Mouse (Mus musculus): ENCODE results near the gene Trpv1. TPM values are rescaled to one million over a fixed set of nuclear protein-coding genes. Genes with fewer than 3 reads are reported as not detected.

Gene Trpv1
- total and polyA plus RNA-seq, 3 experiments, result not detected

- DNase-seq (ENCODE audit: low read depth, low spot score), result no peak
Measured at GRCm38 (mm10) chr11:73242199-73242598, 8.1 kb downstream of the Trpv1 start.

GRCm38 (mm10) chr11:73242777-73243176 lies 8.7 kb downstream of the Trpv1 start:
- Histone ChIP-seq H3K4me1 (ENCODE audit: control insufficient read depth in 1 of 2, insufficient read depth in 2 of 2, low read length in 2 of 2) (no peaks in the 10 kb centered on the region; a peak in 1 of 4 replicates), H3K36me3 (ENCODE audit: control insufficient read depth in 1 of 2, insufficient read depth in 2 of 2, low read length in 2 of 2) (no peaks in the 10 kb centered on the region), H3K79me2 (ENCODE audit: control insufficient read depth, insufficient read depth, low read length, poor library complexity) (no peaks in the 10 kb centered on the region), H3K9me3 (replicated peaks; ENCODE audit: insufficient read depth, low read length) (no peaks in the 10 kb centered on the region), H3K4me3 (ENCODE audit: control insufficient read depth in 1 of 2, insufficient read depth in 1 of 2, low read depth in 2 of 2, low read length in 2 of 2) (no peak overlapping the region), H3K27me3 (ENCODE audit: control insufficient read depth in 1 of 2, insufficient read depth in 2 of 2, low read length in 2 of 2) (no peaks in the 10 kb centered on the region; a peak in 1 of 4 replicates), H3K9ac (ENCODE audit: control insufficient read depth, low read depth, low read length, poor library complexity, severe bottlenecking) (no peak overlapping the region), H3K27ac (ENCODE audit: control insufficient read depth, low read depth, low read length) (no peak overlapping the region)
- TF ChIP-seq SIN3A (IDR thresholded peaks at IDR 0.05; ENCODE audit: low read length), result no peak
- no peak for DNase-seq (ENCODE audit: low read depth, low spot score)

More at GRCm38 (mm10) chr11:73242199-73242598, 8.1 kb downstream of the Trpv1 start:
- Histone ChIP-seq H3K79me2 (ENCODE audit: control insufficient read depth, insufficient read depth, low read length, poor library complexity) (no peaks in the 10 kb centered on the region), H3K9me3 (replicated peaks; ENCODE audit: insufficient read depth, low read length) (no peaks in the 10 kb centered on the region), H3K36me3 (ENCODE audit: control insufficient read depth in 1 of 2, insufficient read depth in 2 of 2, low read length in 2 of 2) (no peaks in the 10 kb centered on the region), H3K4me1 (ENCODE audit: control insufficient read depth in 1 of 2, insufficient read depth in 2 of 2, low read length in 2 of 2) (no peaks in the 10 kb centered on the region; a peak in 1 of 4 replicates), H3K27me3 (ENCODE audit: control insufficient read depth in 1 of 2, insufficient read depth in 2 of 2, low read length in 2 of 2) (no peaks in the 10 kb centered on the region), H3K27ac (ENCODE audit: control insufficient read depth, low read depth, low read length) (no peak overlapping the region), H3K4me3 (ENCODE audit: control insufficient read depth in 1 of 2, insufficient read depth in 1 of 2, low read depth in 2 of 2, low read length in 2 of 2) (no peak overlapping the region), H3K9ac (ENCODE audit: control insufficient read depth, low read depth, low read length, poor library complexity, severe bottlenecking) (no peak overlapping the region)
- TF ChIP-seq HCFC1 (IDR thresholded peaks at IDR 0.05; ENCODE audit: low read depth, low read length) (no peak), MXI1 (IDR thresholded peaks at IDR 0.05; ENCODE audit: low read depth, low read length) (no peak), ELF1 (IDR thresholded peaks at IDR 0.05; ENCODE audit: low read depth, low read length) (no peak), POLR2AphosphoS2 (IDR thresholded peaks at IDR 0.05; ENCODE audit: low read length) (no peak), TAL1 (IDR thresholded peaks at IDR 0.05; ENCODE audit: low read length) (no peak), GABPA (IDR thresholded peaks at IDR 0.05; ENCODE audit: low read depth, low read length) (no peak), MAZ (IDR thresholded peaks at IDR 0.05; ENCODE audit: low read depth, low read length) (no peak), MYC (IDR thresholded peaks at IDR 0.05; ENCODE audit: low read depth, low read length) (no peak), CTCF (IDR thresholded peaks at IDR 0.05 in 2 of 3, conservative IDR thresholded peaks at IDR 0.05 in 1 of 3; ENCODE audit: control insufficient read depth in 1 of 3, insufficient read depth in 1 of 3, low read depth in 2 of 3, low read length in 3 of 3, poor library complexity in 1 of 3, severe bottlenecking in 1 of 3) (no peak), SMC3 (IDR thresholded peaks at IDR 0.05; ENCODE audit: low read depth, low read length) (no peak), JUND (IDR thresholded peaks at IDR 0.05; ENCODE audit: low read depth, low read length) (no peak), USF2 (IDR thresholded peaks at IDR 0.05; ENCODE audit: borderline replicate concordance in 1 of 2, insufficient read depth in 1 of 2, low read depth in 1 of 2, low read length in 2 of 2) (no peak), POLR2AphosphoS5 (IDR thresholded peaks at IDR 0.05; ENCODE audit: borderline replicate concordance, low read depth, low read length) (no peak), SIN3A (IDR thresholded peaks at IDR 0.05; ENCODE audit: low read length) (no peak), GATA1 (IDR thresholded peaks at IDR 0.05; ENCODE audit: low read depth, low read length) (no peak)

Measured in MEL (cell line).